Mouse (Mus musculus): ENCODE measurements at regions not wholly inside any gene's neighbourhood (a gene's known extent, or its start where the extent isn't known, plus 50 kb on each side); places are given as distances from the start of the nearest gene placed in this dataset.

DNA sequence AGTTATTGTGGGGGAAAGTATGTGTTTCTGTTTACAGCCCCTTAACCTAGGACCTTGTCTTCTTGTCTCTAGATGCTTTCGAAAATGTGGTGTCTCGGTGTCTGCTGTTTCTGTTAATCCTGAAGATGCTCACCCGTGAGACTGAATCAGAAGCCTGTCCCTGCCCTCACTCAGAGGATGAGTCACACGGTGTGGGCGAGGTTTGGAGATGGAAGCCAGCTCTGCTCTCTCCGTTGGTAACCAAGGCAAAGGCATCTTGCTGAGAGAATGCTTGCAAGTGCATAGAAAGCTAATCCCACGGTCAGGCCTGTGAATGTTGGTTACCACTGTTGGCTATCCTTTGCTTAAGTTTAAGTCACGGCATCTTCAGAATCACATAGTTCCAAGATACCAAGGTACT, 72.9 kb upstream of the Scel start:
- Histone ChIP-seq H3K4me2 (replicated peaks; ENCODE audit: low read depth) (no peak overlapping the region), H3K9me3 (ENCODE audit: control insufficient read depth) (no peaks in the 10 kb centered on the region), H3K4me3 (ENCODE audit: low read depth, low read length) (no peak overlapping the region), H3K27me3 (replicated peaks; ENCODE audit: control insufficient read depth, insufficient read depth, low read length) (no peaks in the 10 kb centered on the region), H3K4me1 (replicated peaks; ENCODE audit: control insufficient read depth, insufficient read depth, low read length) (no peaks in the 10 kb centered on the region), H3K9ac (ENCODE audit: low read depth, low read length) (no peak overlapping the region), H3K27ac (ENCODE audit: low read depth, low read length) (no peak overlapping the region), H3K36me3 (ENCODE audit: control insufficient read depth, insufficient read depth) (no peaks in the 10 kb centered on the region)
- WGBS, result 81% methylated on average over 8 of the region's 8 CpGs
- no peak for ATAC-seq
- TF ChIP-seq CTCF (IDR thresholded peaks at IDR 0.05; ENCODE audit: low read depth), result no peak

DNA sequence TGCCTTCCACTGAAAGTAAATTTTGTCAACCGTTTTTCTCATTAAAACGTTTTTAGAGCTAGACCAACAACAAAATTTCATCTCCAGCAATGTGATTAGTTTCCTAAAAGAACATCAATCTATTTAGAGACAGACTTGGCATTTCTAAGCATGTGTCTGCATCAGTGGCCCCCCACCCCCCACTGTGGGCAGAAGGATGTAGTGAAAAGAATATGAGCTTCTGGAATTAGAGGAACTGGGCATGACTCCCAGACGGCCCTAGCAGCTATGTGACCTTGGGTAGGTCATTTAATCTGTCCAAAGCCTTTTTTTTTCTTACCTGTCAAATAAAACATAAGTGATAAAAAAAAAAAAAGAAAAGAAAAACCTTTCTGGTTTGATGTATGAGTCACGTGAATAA, 78.9 kb upstream of the Scel start:
- 62% methylated on average over 4 of the region's 4 CpGs for WGBS
- Histone ChIP-seq H3K27ac (ENCODE audit: low read depth, low read length) (no peak overlapping the region), H3K4me2 (replicated peaks; ENCODE audit: low read depth) (no peak overlapping the region), H3K27me3 (replicated peaks; ENCODE audit: control insufficient read depth, insufficient read depth, low read length) (no peaks in the 10 kb centered on the region), H3K36me3 (ENCODE audit: control insufficient read depth, insufficient read depth) (no peaks in the 10 kb centered on the region), H3K9ac (ENCODE audit: low read depth, low read length) (no peak overlapping the region), H3K9me3 (ENCODE audit: control insufficient read depth) (no peaks in the 10 kb centered on the region), H3K4me1 (replicated peaks; ENCODE audit: control insufficient read depth, insufficient read depth, low read length) (no peaks in the 10 kb centered on the region), H3K4me3 (ENCODE audit: low read depth, low read length) (no peak overlapping the region)
- ATAC-seq, result no peak
- no peak for TF ChIP-seq CTCF (IDR thresholded peaks at IDR 0.05; ENCODE audit: low read depth)

- no peaks in the 10 kb centered on the region for H3K4me1 ChIP-seq (replicated peaks; ENCODE audit: control insufficient read depth, insufficient read depth, low read length)
- H3K36me3 ChIP-seq (ENCODE audit: control insufficient read depth, insufficient read depth), result no peaks in the 10 kb centered on the region
- no peak overlapping the region for H3K27ac ChIP-seq (ENCODE audit: low read depth, low read length)
- no peak overlapping the region for H3K4me3 ChIP-seq (ENCODE audit: low read depth, low read length)
- H3K9me3 ChIP-seq (ENCODE audit: control insufficient read depth), result no peaks in the 10 kb centered on the region
- no peak for TF ChIP-seq CTCF (IDR thresholded peaks at IDR 0.05; ENCODE audit: low read depth)
- no peak overlapping the region for H3K9ac ChIP-seq (ENCODE audit: low read depth, low read length)
- WGBS, result 87% methylated on average over 3 of the region's 3 CpGs
- ATAC-seq, result no peak
- H3K27me3 ChIP-seq (replicated peaks; ENCODE audit: control insufficient read depth, insufficient read depth, low read length), result no peaks in the 10 kb centered on the region
- H3K4me2 ChIP-seq (replicated peaks; ENCODE audit: low read depth), result no peak overlapping the region
Observed at GRCm38 (mm10) chr14:103433106-103433505, 80.0 kb upstream of the Scel start.

DNA sequence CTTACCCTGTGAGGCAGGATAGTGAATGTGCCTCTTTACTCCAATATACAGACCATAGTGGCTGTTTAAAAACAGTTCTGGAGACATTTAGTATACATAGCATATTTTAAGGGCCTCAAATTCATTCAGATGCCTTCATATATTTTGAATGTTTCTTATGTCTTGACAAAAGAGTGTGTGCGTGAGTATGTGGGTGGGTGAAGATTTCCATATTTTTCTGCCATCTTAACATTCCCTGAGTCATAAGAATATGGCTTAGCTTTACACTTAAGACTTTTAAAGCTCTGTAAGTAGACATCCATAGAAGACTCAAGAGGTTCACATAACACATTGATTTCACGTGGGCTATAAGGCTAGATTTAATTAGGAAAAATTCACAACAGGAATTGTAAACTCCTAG, 81.3 kb upstream of the Mycbp2 start:
- no peaks in the 10 kb centered on the region for H3K36me3 ChIP-seq (ENCODE audit: control insufficient read depth, insufficient read depth)
- no peaks in the 10 kb centered on the region for H3K27me3 ChIP-seq (replicated peaks; ENCODE audit: control insufficient read depth, insufficient read depth, low read length)
- no peak overlapping the region for H3K4me3 ChIP-seq (ENCODE audit: low read depth, low read length)
- TF ChIP-seq CTCF (IDR thresholded peaks at IDR 0.05; ENCODE audit: low read depth), result no peak
- no peaks in the 10 kb centered on the region for H3K4me1 ChIP-seq (replicated peaks; ENCODE audit: control insufficient read depth, insufficient read depth, low read length)
- WGBS, result 82% methylated on average over 2 of the region's 2 CpGs
- ATAC-seq, result no peak
- no peak overlapping the region for H3K27ac ChIP-seq (ENCODE audit: low read depth, low read length)
- no peaks in the 10 kb centered on the region for H3K9me3 ChIP-seq (ENCODE audit: control insufficient read depth)
- H3K4me2 ChIP-seq (replicated peaks; ENCODE audit: low read depth), result no peak overlapping the region
- no peak overlapping the region for H3K9ac ChIP-seq (ENCODE audit: low read depth, low read length)

- no peaks in the 10 kb centered on the region for H3K4me1 ChIP-seq (replicated peaks; ENCODE audit: control insufficient read depth, insufficient read depth, low read length)
- no peaks in the 10 kb centered on the region for H3K27me3 ChIP-seq (replicated peaks; ENCODE audit: control insufficient read depth, insufficient read depth, low read length)
- no peak overlapping the region for H3K4me3 ChIP-seq (ENCODE audit: low read depth, low read length)
- H3K27ac ChIP-seq (ENCODE audit: low read depth, low read length), result peak overlapping the region; percentile 63; the same call in 1 of the 2 replicates
- peak overlapping the region; percentile 40 for H3K4me2 ChIP-seq (replicated peaks; ENCODE audit: low read depth)
- no peak for TF ChIP-seq CTCF (IDR thresholded peaks at IDR 0.05; ENCODE audit: low read depth)
- H3K9ac ChIP-seq (ENCODE audit: low read depth, low read length), result no peak overlapping the region
- H3K9me3 ChIP-seq (ENCODE audit: control insufficient read depth), result no peaks in the 10 kb centered on the region
- H3K36me3 ChIP-seq (ENCODE audit: control insufficient read depth, insufficient read depth), result no peaks in the 10 kb centered on the region
- ATAC-seq, result no peak
- WGBS, result 59% methylated on average over 10 of the region's 10 CpGs
Observed at GRCm38 (mm10) chr14:103421305-103421822, 74.8 kb upstream of the Mycbp2 start.

GRCm38 (mm10) chr14:103417110-103418061, 70.8 kb upstream of the Mycbp2 start:
- no peak overlapping the region for H3K4me3 ChIP-seq (ENCODE audit: low read depth, low read length)
- ATAC-seq, result no peak
- no peaks in the 10 kb centered on the region for H3K9me3 ChIP-seq (ENCODE audit: control insufficient read depth)
- no peaks in the 10 kb centered on the region for H3K4me1 ChIP-seq (replicated peaks; ENCODE audit: control insufficient read depth, insufficient read depth, low read length)
- H3K4me2 ChIP-seq (replicated peaks; ENCODE audit: low read depth), result no peak overlapping the region
- 84% methylated on average over 12 of the region's 12 CpGs for WGBS
- no peak for TF ChIP-seq CTCF (IDR thresholded peaks at IDR 0.05; ENCODE audit: low read depth)
- no peak overlapping the region for H3K9ac ChIP-seq (ENCODE audit: low read depth, low read length)
- no peak overlapping the region for H3K27ac ChIP-seq (ENCODE audit: low read depth, low read length)
- no peaks in the 10 kb centered on the region for H3K36me3 ChIP-seq (ENCODE audit: control insufficient read depth, insufficient read depth)
- H3K27me3 ChIP-seq (replicated peaks; ENCODE audit: control insufficient read depth, insufficient read depth, low read length), result no peaks in the 10 kb centered on the region

Measured in intestine, postnatal 0 days (tissue).